Mouse (Mus musculus): ENCODE measurements around the gene Kcne1.
A peak's percentile ranks its signal among the peaks of the same experiment; 100 is the strongest.

The Kcne1 gene

DNA sequence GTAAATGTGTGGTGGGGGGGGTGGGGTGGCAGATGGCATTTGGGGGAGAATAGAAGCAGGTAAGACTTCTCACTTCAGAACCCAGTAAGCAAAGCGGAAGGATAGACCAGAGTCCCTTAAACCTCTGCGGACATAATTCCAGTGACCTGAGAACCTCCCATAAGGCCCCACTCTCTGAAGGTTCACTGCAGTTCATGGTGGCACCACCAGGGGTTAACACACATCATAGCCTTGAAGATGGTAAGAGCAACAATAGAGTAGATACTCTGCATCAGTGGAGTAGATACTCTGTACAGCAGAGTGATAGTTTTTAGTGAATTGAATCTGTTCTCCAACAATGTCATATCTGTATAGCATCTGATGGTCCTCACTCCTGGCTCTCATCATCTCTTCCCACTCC lies 53.7 kb downstream of the Kcne1 start:
- DNase-seq: no peak

- DNase-seq: no peak
These were observed 56.8 kb downstream of the Kcne1 start for GRCm38 (mm10) chr16:92302506-92302905.

GRCm38 (mm10) chr16:92301989-92302388 lies 57.3 kb downstream of the Kcne1 start:
- DNase-seq: no peak

DNA sequence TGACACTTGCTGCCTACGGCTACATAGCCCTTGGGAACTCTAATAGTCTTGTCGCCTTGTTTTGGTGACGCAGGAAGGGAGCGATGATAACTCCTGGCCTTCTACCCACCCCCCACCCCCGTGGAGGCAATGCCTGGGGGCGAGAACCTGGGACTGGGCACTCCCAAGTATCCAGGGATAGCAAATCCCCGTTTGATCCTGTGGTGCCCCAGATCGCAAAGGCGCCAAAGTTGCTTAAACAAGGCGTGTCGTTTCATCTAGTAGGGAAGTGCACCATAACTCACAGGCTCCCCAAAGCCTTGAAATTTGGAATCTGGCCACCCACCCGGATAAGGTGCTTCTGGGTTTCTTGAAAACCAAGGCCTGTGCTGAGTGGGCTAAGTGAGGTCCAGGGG lies 57.9 kb downstream of the Kcne1 start:
- peak; percentile 49 for DNase-seq

GRCm38 (mm10) chr16:92300649-92301411 lies 58.4 kb downstream of the Kcne1 start, which contains the start of gene Smim11:
Gene Smim11, plus strand, starts transcription at chr16:92301286.
- DNase-seq: peak; percentile 94

All from cerebellum, adult 11 months (tissue).